Mouse (Mus musculus) ES-E14 (cell line): Measurements from ENCODE around the gene Supt6.

Source experiments
- MAFK ChIP-seq: IDR thresholded peaks from 2 replicates; pipeline ENCODE4 v1.6.1; 2014; ENCODE audit warnings: mild to moderate bottlenecking, low read depth, low read length, inconsistent platforms; ENCODE audit not compliant: insufficient read depth
- ZC3H11A ChIP-seq: IDR thresholded peaks from 2 replicates; pipeline ENCODE4 v1.6.1; 2012; ENCODE audit warnings: low read depth, mild to moderate bottlenecking, inconsistent platforms, low read length, borderline replicate concordance

- TF ChIP-seq MAFK (no peak), ZC3H11A (no peak)
Measured at GRCm38 (mm10) chr11:78163045-78163444, 82.7 kb downstream of the Supt6 start.
